Mouse (Mus musculus) right cerebral cortex, postnatal 10 days (tissue): ENCODE measurements around the gene Tnrc6c.
A peak's percentile ranks its signal among the peaks of the same experiment; 100 is the strongest.

Source experiments
- DNase-seq, 2 experiments: peaks; one replicate each; pipeline ENCODE4 v3.0.0; 2021; ENCODE audit warnings: low spot score in 2 of 2

Gene Tnrc6c

DNA sequence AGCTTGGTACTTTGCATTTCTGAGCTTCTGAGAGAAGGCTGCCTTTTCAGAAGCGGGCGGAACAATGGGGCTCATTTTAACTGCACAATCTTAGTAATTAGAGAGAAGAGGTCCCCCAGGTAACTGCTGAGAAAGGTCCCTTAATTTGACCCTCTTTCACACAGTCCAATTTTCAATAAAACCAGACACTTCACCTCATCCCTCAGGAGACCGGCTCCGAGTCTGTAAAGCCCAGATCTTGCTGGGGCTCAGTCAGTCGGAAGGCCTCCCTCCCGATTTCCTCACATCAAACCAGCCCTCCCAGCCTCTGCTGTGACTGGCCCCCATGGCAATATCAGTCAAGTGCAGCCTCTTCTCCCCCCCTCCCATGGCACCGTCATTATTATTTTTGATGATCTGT is 15.7 kb upstream of the Tnrc6c start:
- no peak for DNase-seq

DNA sequence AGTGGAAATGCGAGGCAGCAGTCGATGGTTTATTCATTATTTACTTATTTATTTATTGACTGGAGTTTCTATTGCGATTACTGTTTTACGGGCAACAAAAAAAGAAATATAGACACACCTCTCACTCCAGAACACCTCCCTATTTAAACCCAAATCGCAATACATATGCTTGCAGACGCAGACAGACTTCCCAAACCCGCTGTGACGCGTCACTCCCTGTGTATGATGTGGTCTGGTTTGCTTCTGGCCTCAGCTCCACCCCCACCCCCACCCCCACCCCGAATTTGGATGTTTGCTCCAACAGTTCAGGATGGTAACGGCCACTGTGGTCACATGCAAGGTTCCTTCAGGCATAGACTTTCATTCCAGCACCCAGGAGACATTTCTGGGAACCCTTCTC is 15.3 kb upstream of the Tnrc6c start:
- no peak for DNase-seq

DNA sequence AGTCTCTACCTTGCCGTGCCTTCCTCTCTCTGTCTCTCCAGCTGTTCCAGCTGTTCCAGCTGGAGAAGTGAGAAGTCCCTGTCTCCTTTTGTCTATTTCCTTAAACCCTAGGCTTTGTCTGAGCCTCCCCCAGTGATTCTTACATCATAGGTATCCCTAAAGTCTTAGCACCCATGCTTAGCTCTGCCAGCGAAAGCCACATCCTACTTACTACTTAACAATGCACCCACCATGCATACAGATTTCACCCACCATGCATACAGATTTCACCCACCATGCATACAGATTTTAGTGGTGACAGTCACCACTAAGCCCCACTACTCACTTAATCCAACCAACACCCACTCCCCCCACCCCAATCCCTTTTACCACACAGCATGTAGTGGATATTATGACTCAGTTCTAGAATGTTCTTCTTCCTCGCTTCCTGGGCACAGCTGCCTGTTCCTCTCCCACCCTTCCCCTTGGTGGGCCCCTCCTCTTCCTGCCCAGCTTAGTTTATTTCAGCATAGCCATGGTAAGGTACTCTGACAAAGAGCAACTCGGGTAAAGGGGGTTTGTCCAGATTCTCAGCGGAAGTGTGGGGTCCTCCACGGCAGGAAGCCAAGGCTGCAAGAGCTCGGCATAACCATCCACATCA is 14.6 kb upstream of the Tnrc6c start:
- DNase-seq: no peak

DNA sequence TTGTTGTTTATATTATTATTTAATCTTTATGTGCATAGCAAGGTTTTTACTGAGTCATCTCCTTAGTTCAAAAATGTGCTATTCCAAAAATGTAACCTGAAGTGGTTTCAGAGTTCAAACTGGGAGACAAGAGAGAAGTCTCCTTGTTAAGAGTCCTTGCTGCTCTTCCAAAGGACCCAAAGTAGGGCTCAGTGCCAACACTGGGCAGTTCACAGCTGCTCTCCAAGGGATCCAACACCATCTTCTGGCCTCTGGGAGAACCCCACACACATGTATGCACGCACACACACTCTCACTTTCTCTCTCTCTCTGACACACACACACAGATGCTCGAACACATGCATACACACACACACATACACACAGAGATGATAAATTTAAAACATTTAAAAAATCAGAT is 11.9 kb upstream of the Tnrc6c start:
- no peak for DNase-seq

DNA sequence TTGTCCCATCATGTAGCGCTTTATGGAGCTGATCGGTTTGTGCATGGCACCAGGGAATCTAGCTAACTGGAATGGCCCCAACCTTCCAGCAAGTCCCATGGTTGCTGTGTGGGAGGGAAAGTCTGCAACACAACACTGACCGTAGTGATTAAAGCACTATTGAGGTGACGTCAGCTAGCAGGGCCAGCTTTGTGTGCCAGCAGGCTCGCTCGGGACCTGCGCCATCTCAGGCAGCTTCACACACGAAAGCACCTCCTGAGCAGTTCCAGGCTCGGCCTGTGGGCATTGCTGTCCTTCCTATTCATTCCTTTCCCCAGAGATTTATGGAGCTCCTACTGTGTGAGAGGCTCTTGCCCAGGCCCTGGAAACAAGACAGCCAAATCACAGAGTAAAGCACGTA is 10.8 kb upstream of the Tnrc6c start:
- no peak for DNase-seq

DNA sequence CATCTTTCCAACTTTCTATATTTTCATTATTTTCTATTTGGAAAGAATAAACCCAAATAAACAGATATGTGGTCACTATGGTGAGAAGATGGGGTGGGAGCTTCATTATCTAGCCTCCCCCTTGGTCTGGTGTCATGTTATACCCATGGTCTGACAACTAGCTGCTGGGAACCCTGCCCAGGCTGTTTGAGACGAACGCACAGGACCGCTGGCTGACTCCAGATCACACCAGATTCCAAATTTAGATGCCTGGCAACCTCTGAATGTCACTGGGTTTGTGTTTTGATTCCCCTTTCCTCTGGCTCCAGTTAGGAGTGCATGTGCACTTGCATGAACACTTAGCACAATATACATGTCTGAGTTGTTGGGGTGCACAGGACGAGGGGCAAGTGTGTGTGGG is 7.3 kb upstream of the Tnrc6c start:
- no peak for DNase-seq

DNA sequence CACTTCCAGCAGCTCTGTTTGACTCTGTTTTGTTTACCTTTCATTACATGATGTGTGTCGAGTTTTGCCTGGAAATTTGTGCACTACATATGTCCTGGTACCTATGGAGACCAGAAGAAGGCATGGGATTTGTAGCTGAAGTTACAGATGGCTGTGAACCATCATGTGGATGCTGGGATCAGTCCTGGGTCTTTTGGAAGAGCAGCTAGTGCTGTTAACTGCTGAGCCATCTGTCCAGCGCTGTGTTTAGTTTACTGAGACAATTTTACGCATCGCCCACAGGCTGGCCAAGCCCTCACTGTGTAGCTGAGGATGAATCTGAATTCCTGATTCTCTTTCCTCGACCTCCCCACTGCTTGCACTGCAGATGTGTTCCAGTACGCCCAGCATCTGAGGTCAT is 6.1 kb upstream of the Tnrc6c start:
- peak; percentile 48 to 69 for DNase-seq

DNA sequence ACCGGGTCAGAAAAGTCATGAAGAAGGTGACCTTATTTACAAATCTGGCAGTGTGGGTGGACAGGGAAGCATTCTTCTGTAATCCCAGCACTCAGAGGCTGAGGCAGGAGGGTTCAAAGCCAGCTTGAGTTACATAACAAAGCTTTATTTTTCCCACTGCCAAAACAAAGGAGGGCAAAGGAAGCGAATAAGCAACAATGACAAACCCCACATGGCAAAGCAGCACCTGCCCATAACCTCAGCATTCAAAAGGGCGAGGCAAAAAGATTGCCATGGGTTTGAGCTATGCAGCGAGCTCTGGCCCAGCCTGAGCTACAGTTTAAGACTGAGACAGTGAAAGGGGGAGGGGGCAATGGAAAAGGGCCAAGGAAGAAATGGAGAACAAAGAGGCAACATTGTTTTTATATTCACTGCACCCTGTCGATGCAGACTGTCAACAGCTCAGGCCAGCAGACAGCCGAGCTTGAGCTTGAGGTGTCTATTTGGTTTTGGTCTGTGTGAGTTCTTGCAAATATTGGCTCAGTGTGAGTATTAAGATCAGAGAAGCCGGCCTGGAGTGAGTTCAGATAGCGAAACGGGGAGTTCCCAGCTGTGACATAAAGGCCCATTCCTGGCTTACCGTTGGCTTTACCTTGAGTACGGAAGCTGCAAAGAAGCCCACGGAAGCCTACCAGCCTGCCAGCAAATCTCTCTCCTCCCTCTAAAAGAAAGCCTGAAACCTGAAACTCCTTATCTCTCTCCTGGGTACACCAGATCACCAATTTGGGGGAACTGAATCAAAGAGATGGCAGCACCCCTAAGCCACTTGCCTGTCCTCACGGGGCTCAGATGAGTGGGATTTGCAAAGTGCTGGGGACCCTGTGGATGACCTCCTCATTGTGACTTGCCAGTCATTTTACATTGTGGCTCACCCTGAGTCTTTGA is 3.1 kb upstream of the Tnrc6c start:
- no peak for DNase-seq

DNA sequence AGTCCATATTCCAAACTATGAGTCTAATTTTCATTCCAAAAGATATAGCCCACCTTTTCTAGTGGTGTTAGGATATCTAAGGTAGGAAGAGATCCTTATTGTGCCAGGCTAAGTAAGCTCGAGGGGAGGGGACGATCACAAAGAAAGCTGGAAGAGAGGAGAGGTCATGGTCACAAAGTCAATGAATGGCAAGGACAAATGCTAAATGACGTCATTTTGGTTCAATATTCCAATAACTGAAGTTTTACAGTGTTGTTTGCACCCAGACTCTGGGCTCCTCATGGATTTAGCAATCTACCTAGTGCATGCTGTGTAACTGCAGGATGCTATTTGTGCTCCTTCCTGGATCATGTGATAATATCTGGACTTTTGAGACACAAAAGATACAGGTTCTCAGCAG is 1.2 kb upstream of the Tnrc6c start:
- DNase-seq: no peak

DNA sequence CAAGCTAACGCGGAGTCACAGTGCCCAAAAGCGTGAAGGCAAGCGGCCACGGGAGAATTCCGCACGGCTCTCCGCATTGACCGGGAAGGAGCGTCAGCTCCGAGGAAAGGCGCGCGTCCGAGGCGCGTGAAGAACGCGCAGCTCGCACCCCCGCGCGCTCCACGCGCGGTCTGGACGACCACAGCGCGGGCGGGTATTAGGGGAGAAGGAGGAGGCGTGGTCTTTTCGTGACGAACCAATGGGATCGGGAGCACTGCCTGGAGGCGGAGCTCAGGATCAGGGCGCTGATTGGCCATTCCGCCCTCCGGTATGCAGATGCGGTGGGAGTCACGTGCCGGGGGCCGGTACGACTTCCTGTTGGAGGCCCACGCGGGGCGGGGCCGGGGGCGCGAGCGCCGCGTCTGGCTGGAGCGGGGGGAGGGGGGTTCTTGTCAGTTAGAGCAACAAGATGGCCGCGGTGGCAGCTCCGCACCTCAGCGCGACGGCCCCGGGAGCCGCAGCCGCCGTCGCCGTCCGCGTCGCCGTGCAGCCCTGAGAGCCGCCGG is 363 bp downstream of the Tnrc6c start:
- peak; percentile 100 for DNase-seq

DNA sequence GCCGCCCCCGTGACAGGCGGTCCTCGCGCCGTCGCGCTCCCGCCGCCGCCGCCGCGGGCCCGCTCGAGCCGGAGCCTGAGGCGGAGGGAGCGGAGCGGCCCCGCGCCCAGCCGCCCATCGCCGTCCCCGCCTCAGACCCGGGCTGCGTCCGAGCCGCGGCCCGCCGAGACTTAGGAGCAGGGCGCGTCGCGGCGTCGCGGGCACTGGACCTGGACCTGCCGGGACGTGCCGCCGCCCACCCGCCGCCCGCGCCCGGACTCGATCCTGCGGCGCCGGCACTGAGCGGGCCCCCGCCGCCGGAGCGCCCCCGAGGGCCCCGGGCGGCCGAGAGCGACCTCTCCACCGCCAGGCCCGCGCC is 824 bp downstream of the Tnrc6c start:
- no peak for DNase-seq

DNA sequence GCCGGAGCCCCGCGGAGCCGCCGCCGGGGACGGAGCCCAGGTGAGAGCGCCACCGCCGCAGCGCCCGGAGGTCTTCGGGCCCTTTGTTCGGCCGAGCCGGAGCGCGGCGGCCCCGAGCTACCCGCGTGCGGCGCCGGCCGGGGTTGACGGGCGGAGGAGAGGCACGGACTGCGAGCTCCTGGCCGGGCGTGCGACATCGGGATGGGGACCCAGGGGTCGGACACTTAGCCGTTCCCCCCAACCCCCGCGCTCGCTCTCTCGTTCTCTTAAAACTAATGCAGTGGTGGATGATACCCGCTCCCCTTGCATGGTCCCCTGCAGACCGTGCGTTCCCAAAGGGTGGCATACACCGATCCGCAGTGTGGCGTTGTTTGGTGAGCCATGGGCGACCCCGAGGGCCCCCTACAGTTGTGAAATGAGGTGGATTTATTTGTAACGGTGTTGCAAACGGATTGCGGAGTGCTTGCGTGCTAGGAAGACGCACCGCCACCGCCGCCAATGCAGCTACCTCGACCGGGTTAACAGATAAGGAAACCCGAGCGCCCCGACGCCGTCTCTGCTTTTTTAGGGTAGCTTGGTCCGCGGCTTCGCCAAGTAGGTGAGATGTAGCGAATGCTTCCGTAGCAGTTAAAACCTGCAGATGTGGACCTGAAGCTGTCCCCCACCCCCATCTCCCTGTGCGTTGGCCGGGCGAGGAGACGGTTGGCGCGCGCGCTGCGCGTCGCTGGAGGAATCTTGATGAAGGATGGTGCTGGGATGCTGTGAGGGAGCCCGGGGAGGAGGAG is 1.4 kb downstream of the Tnrc6c start:
- peak; percentile 83 to 84 for DNase-seq

DNA sequence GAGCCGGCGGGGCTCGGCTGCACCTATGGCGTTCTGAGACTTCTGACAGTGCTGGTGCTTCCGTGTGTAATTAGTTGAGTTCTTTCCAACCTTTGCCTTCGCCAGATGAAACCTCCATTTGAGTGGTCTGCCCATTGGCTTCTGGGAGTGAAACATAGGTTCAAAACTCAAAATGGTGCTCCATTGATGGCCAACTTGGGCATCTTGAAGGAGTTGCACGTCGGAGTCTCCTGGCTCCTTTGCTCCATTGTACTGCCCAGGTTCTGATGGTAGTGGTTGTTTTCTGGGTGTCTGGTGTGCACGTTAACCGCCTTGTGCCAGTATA is 1.9 kb downstream of the Tnrc6c start:
- no peak for DNase-seq

DNA sequence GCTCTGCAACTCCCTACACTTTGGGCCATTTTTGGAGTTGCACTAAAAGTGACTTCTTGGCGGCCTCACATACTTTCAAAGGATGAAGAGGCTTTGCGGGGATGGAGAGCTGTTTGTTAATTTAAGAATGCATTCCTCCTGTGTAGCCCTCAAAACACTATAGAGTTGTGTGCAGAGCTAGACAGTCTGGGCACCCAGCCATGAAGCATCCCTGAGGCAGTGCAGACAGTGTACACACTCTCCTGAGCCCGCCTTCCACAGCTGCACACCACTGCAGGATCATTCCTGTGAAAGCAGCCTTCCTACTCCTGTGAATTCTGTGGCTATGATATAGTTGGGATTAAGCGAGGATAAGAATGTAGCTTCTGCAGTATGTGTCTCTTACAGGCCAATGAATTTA is 4.9 kb downstream of the Tnrc6c start:
- peak; percentile 68 to 71 for DNase-seq

DNA sequence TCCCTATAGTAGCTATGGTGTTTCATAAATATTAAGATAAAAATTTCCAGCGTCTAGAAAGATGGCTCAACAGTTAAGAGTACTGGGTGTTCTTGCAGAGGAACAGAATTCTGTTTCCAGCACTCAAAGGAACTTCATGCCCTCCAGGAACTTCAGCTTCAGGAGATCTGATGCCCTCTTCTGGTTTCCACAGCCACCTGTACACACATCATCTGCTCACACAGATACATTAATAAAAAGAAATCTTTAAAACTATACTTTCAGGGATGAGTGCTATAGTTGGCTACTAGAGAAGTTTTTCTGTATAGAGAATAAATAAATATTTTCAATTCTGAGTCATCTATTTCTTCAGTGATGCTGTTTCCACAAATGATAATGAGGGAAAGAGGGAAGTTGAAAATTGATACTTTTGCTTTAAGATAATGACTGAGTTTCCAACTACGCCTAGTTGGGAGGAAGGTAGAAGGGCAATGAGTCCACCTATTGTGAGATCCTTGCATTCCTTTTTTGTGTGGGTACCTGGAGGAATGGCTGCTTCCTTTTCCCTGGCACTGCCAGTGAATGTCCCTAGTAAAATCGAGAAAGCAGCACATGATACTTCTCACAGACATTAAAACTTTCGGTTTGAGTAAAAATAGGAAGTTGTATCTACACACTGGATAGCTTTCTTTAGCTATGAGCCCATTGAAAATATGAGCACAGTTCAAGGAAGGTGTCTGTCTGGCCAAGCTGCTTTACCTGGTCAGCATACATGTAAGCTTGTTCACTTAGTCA is 9.1 kb downstream of the Tnrc6c start:
- DNase-seq: peak in 1 of 2 experiments; percentile 6

DNA sequence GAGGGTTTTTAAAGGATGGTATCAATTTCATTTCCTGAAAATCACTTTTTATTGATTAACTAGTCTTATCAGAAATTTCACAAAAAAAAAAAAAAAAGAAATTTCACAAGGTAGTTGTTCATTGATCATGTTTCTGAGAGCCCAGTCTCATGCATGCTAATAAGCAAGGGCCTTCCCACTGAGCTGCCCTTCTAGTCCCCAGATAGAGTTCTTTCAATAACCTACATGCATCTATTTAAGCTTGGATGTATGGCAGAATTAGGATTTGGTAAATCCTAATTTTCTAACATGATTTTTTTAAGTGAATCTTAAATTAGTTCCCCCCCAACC is 9.7 kb downstream of the Tnrc6c start:
- DNase-seq: no peak

DNA sequence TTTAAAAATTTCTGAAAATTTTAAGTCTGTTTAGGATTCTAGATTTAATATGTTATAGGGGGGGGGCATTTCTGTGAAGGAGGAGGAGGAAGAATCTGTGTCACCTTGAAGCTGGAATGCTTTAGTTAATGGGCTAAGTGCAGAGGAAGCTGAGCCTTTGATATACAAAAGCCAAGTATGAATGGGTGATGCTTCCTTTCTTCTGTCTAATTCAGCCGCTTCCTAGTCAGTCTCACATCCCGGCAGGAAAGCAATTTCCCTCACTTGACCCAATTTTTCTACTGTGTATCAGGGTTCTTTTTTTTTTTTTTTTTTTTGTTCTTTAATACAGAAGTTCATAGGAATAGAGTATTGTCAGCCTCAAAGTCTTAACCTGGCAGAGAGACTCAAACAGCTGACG is 11.1 kb downstream of the Tnrc6c start:
- DNase-seq: peak in 1 of 2 experiments; percentile 2

DNA sequence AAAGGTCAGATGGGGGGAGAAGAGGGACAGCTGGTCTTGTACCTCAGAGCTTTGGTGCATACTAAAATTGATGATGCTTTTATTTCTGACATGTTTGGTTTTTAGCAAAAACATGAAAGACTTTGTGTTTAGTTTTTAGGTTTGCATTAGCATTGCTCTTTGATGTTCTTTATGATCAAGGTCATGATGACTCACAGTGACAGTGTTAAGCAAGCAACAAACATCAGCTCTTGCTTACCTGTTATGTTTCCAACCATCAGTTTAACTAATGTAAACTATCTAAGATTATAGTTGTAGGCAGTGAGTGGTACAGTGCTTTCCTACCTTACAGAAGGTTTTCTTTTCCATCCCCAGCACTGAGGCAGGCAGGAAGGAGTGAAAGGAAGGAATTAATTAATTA is 12.5 kb downstream of the Tnrc6c start:
- no peak for DNase-seq

DNA sequence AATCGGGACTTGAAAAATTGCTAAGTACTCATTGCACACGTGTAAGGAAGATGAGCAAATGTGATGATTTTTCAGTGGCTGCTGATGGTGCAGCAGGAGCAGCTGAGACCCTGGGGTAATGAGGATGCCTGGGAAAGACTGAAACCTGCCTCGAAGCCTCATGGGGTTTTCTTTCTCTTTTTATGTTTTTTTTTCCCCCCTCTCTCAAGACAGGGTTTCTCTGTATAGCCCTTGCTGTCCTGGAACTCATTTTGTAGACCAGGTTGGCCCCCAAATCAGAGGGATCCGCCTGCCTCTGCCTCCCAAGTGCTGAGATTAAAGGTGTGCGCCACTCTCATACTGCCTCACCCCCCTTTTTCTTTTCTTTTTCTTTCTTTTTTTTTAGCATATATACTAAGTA is 13.1 kb downstream of the Tnrc6c start:
- peak in 1 of 2 experiments; percentile 7 for DNase-seq

DNA sequence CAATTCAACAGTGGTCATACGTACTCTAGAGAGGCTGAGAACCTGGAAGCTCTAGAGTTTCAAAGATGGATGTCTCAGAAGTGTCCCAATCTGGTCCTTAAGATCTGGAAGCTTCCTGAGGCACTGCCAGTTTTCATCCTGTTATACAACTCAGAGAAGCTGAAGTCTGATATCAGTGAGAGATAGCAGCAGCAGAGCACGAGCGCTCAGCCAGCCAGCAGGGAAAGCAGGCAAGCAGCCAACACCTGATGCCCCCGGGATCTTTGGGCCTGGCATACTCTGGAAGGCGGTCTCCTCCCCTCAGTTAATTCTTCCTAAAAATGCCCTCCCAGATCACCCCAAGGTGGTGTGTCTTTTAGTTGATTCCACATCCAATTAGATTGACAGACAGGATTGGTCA is 13.7 kb downstream of the Tnrc6c start:
- DNase-seq: no peak

DNA sequence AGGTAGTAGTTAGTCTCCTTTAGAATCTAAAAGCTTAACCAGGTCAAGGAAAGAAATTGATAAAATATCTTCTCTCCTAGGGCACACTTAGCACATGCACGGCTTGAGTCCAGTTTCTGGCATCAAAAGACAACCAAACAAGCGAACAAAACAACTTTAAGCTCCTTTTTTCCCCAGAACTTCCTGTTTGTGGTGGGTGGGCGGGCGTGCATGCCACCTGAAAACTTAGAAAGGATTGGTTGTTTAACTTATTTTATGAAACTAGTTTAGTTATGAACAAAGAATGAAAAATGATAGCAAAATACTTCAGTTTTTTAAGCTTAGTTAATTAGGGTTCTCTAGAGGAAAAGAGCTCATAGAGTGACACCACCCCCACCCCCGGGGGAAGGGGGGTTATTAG is 17.5 kb downstream of the Tnrc6c start:
- no peak for DNase-seq

DNA sequence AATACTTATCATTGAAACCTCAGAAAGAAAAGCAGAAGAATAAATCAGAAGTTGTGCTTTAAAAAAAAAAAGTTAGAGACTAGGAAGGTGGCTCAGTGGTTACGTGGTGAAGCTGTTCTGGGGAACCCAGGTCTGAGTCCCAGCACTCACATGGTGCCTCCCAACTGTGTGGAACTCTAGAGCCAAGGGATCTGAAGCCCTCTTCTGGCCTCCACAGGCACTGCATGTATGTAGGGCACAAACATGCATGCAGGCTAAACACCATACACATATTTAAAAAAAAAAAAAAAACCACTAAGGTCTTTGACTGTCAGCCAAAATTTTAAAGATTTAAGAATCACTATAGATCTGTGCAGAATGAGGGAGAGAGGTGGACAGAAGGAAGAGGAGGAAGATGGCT is 20.4 kb downstream of the Tnrc6c start:
- DNase-seq: no peak
